Mouse (Mus musculus): Measurements from ENCODE around the gene Ripor2. TPM values are rescaled to one million over a fixed set of nuclear protein-coding genes. Genes with fewer than 3 reads are reported as not detected.

Ripor2 gene
- polyA plus RNA-seq, 1 experiment from 2014 or later, result 7.1 TPM

GRCm38 (mm10) chr13:24723699-24724394, 141.9 kb downstream of the Ripor2 start:
- Histone ChIP-seq H3K4me2 (no peak overlapping the region), H3K4me1 (peaks cover 13% of the 10 kb centered on the region), H3K9ac (no peak overlapping the region), H3K9me3 (no peaks in the 10 kb centered on the region), H3K27ac (no peak overlapping the region), H3K4me3 (no peak overlapping the region), H3K36me3 (no peaks in the 10 kb centered on the region), H3K27me3 (no peaks in the 10 kb centered on the region)
- 51% methylated on average over 8 of the region's 8 CpGs for WGBS
- no peak for ATAC-seq (ENCODE audit: insufficient number of reproducible peaks, insufficient read depth, low FRiP score, low TSS enrichment, low read depth)

DNA sequence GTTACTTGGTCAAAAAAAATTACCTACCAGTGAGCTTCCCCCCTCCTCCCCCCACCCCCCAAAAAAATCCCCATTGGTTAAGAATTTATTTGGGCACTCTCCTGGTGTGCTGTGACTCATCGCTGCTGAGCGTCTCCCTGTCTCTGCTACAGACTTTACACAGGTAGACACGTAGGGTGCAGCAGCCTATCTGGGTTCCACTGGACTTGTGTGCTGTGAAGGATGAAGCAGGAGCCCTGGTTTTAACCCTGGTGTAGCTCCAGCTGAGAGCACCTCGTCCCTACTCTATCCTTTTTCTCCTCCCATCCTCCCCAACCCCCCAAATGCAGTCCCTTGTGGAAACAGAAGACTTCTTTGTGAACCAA, 142.4 kb downstream of the Ripor2 start:
- ATAC-seq (ENCODE audit: insufficient number of reproducible peaks, insufficient read depth, low FRiP score, low TSS enrichment, low read depth), result no peak
- WGBS, result 59% methylated on average over 4 of the region's 4 CpGs
- H3K27ac ChIP-seq, result no peak overlapping the region

GRCm38 (mm10) chr13:24729128-24729527, 147.1 kb downstream of the Ripor2 start:
- H3K4me1 ChIP-seq, result peaks cover 9% of the 10 kb centered on the region
- ATAC-seq (ENCODE audit: insufficient number of reproducible peaks, insufficient read depth, low FRiP score, low TSS enrichment, low read depth), result no peak
- no peak overlapping the region for H3K4me2 ChIP-seq
- H3K36me3 ChIP-seq, result no peaks in the 10 kb centered on the region
- 93% methylated on average over 5 of the region's 5 CpGs for WGBS
- no peak overlapping the region for H3K27ac ChIP-seq
- no peak overlapping the region for H3K4me3 ChIP-seq
- H3K27me3 ChIP-seq, result no peaks in the 10 kb centered on the region
- no peak overlapping the region for H3K9ac ChIP-seq
- H3K9me3 ChIP-seq, result no peaks in the 10 kb centered on the region

More for the DNA sequence above, 142.4 kb downstream of the Ripor2 start:
- Histone ChIP-seq H3K27me3 (no peaks in the 10 kb centered on the region), H3K4me1 (peaks cover 13% of the 10 kb centered on the region), H3K36me3 (no peaks in the 10 kb centered on the region), H3K9me3 (no peaks in the 10 kb centered on the region), H3K4me3 (no peak overlapping the region), H3K4me2 (peak overlapping the region; percentile 30; the same call in 1 of the 2 replicates), H3K9ac (no peak overlapping the region)

DNA sequence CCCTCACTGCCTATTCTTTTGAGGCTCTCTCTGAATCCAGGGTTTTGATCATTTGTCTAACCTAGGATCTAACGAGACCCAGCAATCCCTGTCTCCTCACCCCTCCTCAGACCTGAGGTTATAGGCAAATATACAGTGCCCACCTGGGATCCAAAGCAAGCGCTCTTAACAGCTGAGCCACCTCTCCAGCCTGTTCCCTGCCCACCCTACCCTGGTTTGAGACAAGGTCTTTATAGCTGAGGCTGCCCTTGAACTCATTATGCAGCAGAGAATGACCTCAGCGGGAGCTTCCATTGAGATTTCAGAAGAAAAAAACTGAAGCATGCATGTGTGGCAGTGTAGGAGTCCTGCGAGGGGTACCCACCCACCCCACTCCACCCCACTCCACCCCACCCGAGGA, 152.5 kb downstream of the Ripor2 start:
- no peak overlapping the region for H3K4me3 ChIP-seq
- no peaks in the 10 kb centered on the region for H3K4me1 ChIP-seq
- H3K4me2 ChIP-seq, result no peak overlapping the region
- H3K9ac ChIP-seq, result no peak overlapping the region
- no peaks in the 10 kb centered on the region for H3K27me3 ChIP-seq
- no peaks in the 10 kb centered on the region for H3K9me3 ChIP-seq
- no peak for ATAC-seq (ENCODE audit: insufficient number of reproducible peaks, insufficient read depth, low FRiP score, low TSS enrichment, low read depth)
- 85% methylated on average over 5 of the region's 5 CpGs for WGBS
- no peak overlapping the region for H3K27ac ChIP-seq
- no peaks in the 10 kb centered on the region for H3K36me3 ChIP-seq

- 86% methylated on average over 6 of the region's 6 CpGs for WGBS
- Histone ChIP-seq H3K4me3 (no peak overlapping the region), H3K27ac (no peak overlapping the region), H3K4me1 (no peaks in the 10 kb centered on the region), H3K36me3 (no peaks in the 10 kb centered on the region), H3K9ac (no peak overlapping the region), H3K9me3 (no peaks in the 10 kb centered on the region), H3K4me2 (no peak overlapping the region), H3K27me3 (no peaks in the 10 kb centered on the region)
- no peak for ATAC-seq (ENCODE audit: insufficient number of reproducible peaks, insufficient read depth, low FRiP score, low TSS enrichment, low read depth)
Measured at GRCm38 (mm10) chr13:24735608-24736131, 153.7 kb downstream of the Ripor2 start.

DNA sequence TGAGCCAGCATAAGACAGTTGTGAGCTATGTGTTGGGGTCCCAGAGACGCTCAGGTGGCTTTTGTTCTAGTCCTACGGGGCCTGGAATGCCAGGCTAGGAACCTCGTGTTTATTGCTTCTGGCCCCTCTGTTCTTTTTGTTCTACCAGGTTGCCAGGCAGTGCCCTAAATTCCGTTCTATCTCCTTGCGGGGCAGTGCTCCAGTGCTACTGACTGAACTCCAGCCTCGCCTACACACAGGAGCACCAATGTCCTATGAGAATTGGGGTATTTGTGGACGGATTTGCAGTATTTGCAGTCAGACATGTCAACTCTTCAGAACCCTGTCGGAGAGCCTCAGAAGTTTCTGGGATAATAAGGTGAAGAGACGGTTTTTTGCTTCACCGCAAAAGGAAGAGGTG, 159.0 kb downstream of the Ripor2 start, which contains the start of gene Armh2:
Armh2 (plus strand) TSS at position 205 of the 400 bp plus-strand sequence.
- no peak within 1 kb of the TSS for H3K4me2 ChIP-seq
- no peak within 1 kb of the TSS for H3K9ac ChIP-seq
- no peak within 1 kb of the TSS for H3K27ac ChIP-seq
- H3K27me3 ChIP-seq, result no peaks in the 10 kb centered on the region
- H3K36me3 ChIP-seq, result no peaks in the 10 kb centered on the region
- H3K4me1 ChIP-seq, result no peaks in the 10 kb centered on the region
- no peak for ATAC-seq (ENCODE audit: insufficient number of reproducible peaks, insufficient read depth, low FRiP score, low TSS enrichment, low read depth)
- no peaks in the 10 kb centered on the region for H3K9me3 ChIP-seq
- H3K4me3 ChIP-seq, result no peak within 1 kb of the TSS
- 90% methylated on average over 10 of the region's 10 CpGs for WGBS

GRCm38 (mm10) chr13:24747823-24748222, 165.8 kb downstream of the Ripor2 start:
- WGBS, result 90% methylated on average over 3 of the region's 3 CpGs
- Histone ChIP-seq H3K4me2 (no peak overlapping the region), H3K4me1 (no peaks in the 10 kb centered on the region), H3K4me3 (no peak overlapping the region), H3K27me3 (no peaks in the 10 kb centered on the region), H3K9me3 (no peaks in the 10 kb centered on the region), H3K9ac (no peak overlapping the region), H3K27ac (no peak overlapping the region), H3K36me3 (peaks cover 33% of the 10 kb centered on the region)
- ATAC-seq (ENCODE audit: insufficient number of reproducible peaks, insufficient read depth, low FRiP score, low TSS enrichment, low read depth), result no peak

DNA sequence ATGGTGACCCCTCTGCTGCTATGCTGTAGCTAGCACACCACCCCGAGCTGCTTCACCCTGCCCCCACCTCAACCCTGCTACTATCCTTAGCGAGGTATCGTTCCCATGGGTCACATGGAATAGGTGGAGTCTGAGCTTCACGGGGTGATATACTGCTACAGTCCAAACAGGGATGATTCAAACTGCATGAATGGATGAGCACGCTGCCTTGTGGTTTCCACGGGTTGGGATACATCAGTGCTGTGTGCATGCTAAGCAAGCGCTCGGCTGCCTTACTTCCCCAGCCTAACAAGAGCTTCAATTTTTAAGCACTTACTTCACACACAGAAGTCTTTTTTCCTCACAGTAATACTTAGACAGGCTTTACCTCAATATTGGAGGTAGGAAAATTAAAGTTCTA, 168.8 kb downstream of the Ripor2 start:
- H3K27me3 ChIP-seq, result no peaks in the 10 kb centered on the region
- H3K9me3 ChIP-seq, result no peaks in the 10 kb centered on the region
- no peak for ATAC-seq (ENCODE audit: insufficient number of reproducible peaks, insufficient read depth, low FRiP score, low TSS enrichment, low read depth)
- no peak overlapping the region for H3K9ac ChIP-seq
- 91% methylated on average over 8 of the region's 8 CpGs for WGBS
- H3K36me3 ChIP-seq, result peaks cover 55% of the 10 kb centered on the region
- H3K4me3 ChIP-seq, result no peak overlapping the region
- no peak overlapping the region for H3K27ac ChIP-seq
- H3K4me1 ChIP-seq, result no peaks in the 10 kb centered on the region
- no peak overlapping the region for H3K4me2 ChIP-seq

DNA sequence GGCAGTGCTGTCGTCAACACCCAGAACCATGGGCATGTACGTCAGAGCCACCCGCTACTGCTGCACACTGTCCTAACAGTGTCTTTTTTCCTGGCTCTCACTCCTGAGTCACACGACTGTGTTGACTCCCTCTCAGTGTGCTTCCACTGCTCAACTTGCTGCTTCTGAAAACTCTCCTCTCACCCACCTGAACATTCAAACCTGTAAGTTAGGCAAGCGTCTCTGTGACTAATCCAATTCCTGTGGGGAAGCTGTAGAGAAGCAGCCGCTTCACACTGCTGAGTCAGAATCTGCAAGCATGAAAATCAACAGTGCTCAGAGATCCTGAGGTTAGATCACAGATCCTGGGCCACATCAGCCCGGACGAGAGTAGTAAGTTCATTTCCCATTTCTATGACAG, 169.4 kb downstream of the Ripor2 start:
- Histone ChIP-seq H3K9me3 (no peaks in the 10 kb centered on the region), H3K27me3 (no peaks in the 10 kb centered on the region), H3K4me1 (no peaks in the 10 kb centered on the region), H3K4me3 (no peak overlapping the region), H3K36me3 (peaks cover 60% of the 10 kb centered on the region), H3K4me2 (no peak overlapping the region), H3K27ac (no peak overlapping the region), H3K9ac (no peak overlapping the region)
- no peak for ATAC-seq (ENCODE audit: insufficient number of reproducible peaks, insufficient read depth, low FRiP score, low TSS enrichment, low read depth)
- WGBS, result 87% methylated on average over 8 of the region's 8 CpGs

- Histone ChIP-seq H3K4me1 (peaks cover 9% of the 10 kb centered on the region), H3K9me3 (no peaks in the 10 kb centered on the region), H3K4me3 (no peak overlapping the region), H3K9ac (no peak overlapping the region), H3K4me2 (no peak overlapping the region), H3K27ac (no peak overlapping the region), H3K27me3 (no peaks in the 10 kb centered on the region), H3K36me3 (peaks cover 59% of the 10 kb centered on the region)
- 95% methylated on average over 3 of the region's 3 CpGs for WGBS
- no peak for ATAC-seq (ENCODE audit: insufficient number of reproducible peaks, insufficient read depth, low FRiP score, low TSS enrichment, low read depth)
Measured at GRCm38 (mm10) chr13:24756756-24757155, 174.8 kb downstream of the Ripor2 start.

GRCm38 (mm10) chr13:24757820-24758564, 176.0 kb downstream of the Ripor2 start:
- Histone ChIP-seq H3K4me3 (no peak overlapping the region), H3K36me3 (peaks cover 49% of the 10 kb centered on the region), H3K4me2 (no peak overlapping the region), H3K27ac (no peak overlapping the region), H3K4me1 (peaks cover 16% of the 10 kb centered on the region), H3K9ac (no peak overlapping the region), H3K27me3 (no peaks in the 10 kb centered on the region), H3K9me3 (no peaks in the 10 kb centered on the region)
- no peak for ATAC-seq (ENCODE audit: insufficient number of reproducible peaks, insufficient read depth, low FRiP score, low TSS enrichment, low read depth)
- 90% methylated on average over 12 of the region's 12 CpGs for WGBS

GRCm38 (mm10) chr13:24759451-24759850, 177.5 kb downstream of the Ripor2 start:
- Histone ChIP-seq H3K36me3 (peaks cover 42% of the 10 kb centered on the region), H3K4me2 (no peak overlapping the region), H3K27ac (no peak overlapping the region), H3K9me3 (no peaks in the 10 kb centered on the region), H3K4me3 (no peak overlapping the region), H3K27me3 (no peaks in the 10 kb centered on the region), H3K9ac (no peak overlapping the region), H3K4me1 (peaks cover 16% of the 10 kb centered on the region)
- WGBS, result 92% methylated on average over 10 of the region's 10 CpGs
- ATAC-seq (ENCODE audit: insufficient number of reproducible peaks, insufficient read depth, low FRiP score, low TSS enrichment, low read depth), result no peak

Data from embryonic facial prominence, embryonic 13.5 days (tissue).